Mouse (Mus musculus) C2C12 (cell line): ENCODE measurements around the gene Cacnb4. TPM values are rescaled to one million over a fixed set of nuclear protein-coding genes. Genes with fewer than 3 reads are reported as not detected.

Source experiments
- H3K27me3 ChIP-seq: one replicate; pipeline ENCODE4 v1.6.1; 2011; ENCODE audit not compliant: control insufficient read depth, insufficient read depth, insufficient read length
- H3K36me3 ChIP-seq: one replicate; pipeline ENCODE4 v1.6.1; 2011; ENCODE audit not compliant: control insufficient read depth, insufficient read depth
- H3K4me3 ChIP-seq: one replicate; pipeline ENCODE4 v1.5.1; 2011; ENCODE audit warnings: mild to moderate bottlenecking, control low read depth; ENCODE audit not compliant: poor library complexity, insufficient read depth, severe bottlenecking
- H3K79me2 ChIP-seq: one replicate; pipeline ENCODE4 v1.6.1; 2011; ENCODE audit not compliant: control insufficient read depth, insufficient read depth
- H3K79me3 ChIP-seq: one replicate; pipeline ENCODE4 v1.6.1; 2011; ENCODE audit warnings: low read depth, control low read depth
- H3ac ChIP-seq: one replicate; pipeline ENCODE3; 2011; ENCODE audit warnings: low read depth; ENCODE audit not compliant: control insufficient read depth, insufficient read length
- CEBPB ChIP-seq: IDR thresholded peaks from one replicate; pipeline ENCODE4 v1.6.1; 2011; ENCODE audit warnings: low read depth, mild to moderate bottlenecking, control low read depth, moderate library complexity
- CTCF ChIP-seq: IDR thresholded peaks from one replicate; pipeline ENCODE4 v1.5.1; 2011; ENCODE audit not compliant: control insufficient read depth, insufficient read depth, insufficient read length
- FOSL1 ChIP-seq: IDR thresholded peaks from one replicate; pipeline ENCODE4 v1.8.0; 2011; ENCODE audit warnings: mild to moderate bottlenecking, low read length; ENCODE audit not compliant: poor library complexity, insufficient read depth, severe bottlenecking
- MAX ChIP-seq: IDR thresholded peaks from one replicate; pipeline ENCODE4 v1.6.1; 2011; ENCODE audit warnings: mild to moderate bottlenecking, control low read depth
- MYOD1 ChIP-seq: IDR thresholded peaks from one replicate; pipeline ENCODE4 v1.6.1; 2011; ENCODE audit warnings: low read depth; ENCODE audit not compliant: control insufficient read depth, insufficient read length
- MYOG ChIP-seq: IDR thresholded peaks from one replicate; pipeline ENCODE4 v1.6.1; 2011; ENCODE audit not compliant: control insufficient read depth, insufficient read length; ENCODE audit errors: extremely low read depth
- USF1 ChIP-seq: IDR thresholded peaks from one replicate; pipeline ENCODE4 v1.6.1; 2011; ENCODE audit warnings: low read depth, mild to moderate bottlenecking, control low read depth, moderate library complexity
- polyA plus RNA-seq: library from polyadenylated mRNA; unstranded; fragments of >200 nt; fragmentation: generic; extraction: Trizol; gene quantifications from one replicate; pipeline ENCODE4 v1.2.1, GENCODE M21; 2012; ENCODE audit warnings: missing spikeins

The Cacnb4 gene
- polyA plus RNA-seq, 1 experiment, result 0.01 TPM

GRCm38 (mm10) chr2:52536511-52536910 lies 140.1 kb downstream of the Cacnb4 start:
- no peak overlapping the region for H3ac ChIP-seq
- no peaks in the 10 kb centered on the region for H3K79me3 ChIP-seq
- no peaks in the 10 kb centered on the region for H3K36me3 ChIP-seq
- H3K79me2 ChIP-seq, result no peaks in the 10 kb centered on the region
- TF ChIP-seq CEBPB (no peak), MYOG (no peak), MAX (no peak), CTCF (no peak), USF1 (no peak), FOSL1 (no peak), MYOD1 (no peak)
- peaks cover 3% of the 10 kb centered on the region for H3K27me3 ChIP-seq
- no peak overlapping the region for H3K4me3 ChIP-seq

- Histone ChIP-seq H3ac (no peak overlapping the region), H3K4me3 (no peak overlapping the region), H3K79me2 (no peaks in the 10 kb centered on the region), H3K27me3 (peaks cover 3% of the 10 kb centered on the region), H3K79me3 (no peaks in the 10 kb centered on the region), H3K36me3 (no peaks in the 10 kb centered on the region)
- TF ChIP-seq MYOG (no peak), CEBPB (no peak), MYOD1 (no peak), MAX (no peak), FOSL1 (no peak), USF1 (no peak), CTCF (no peak)
These were observed 142.9 kb downstream of the Cacnb4 start for GRCm38 (mm10) chr2:52533696-52534095.

DNA sequence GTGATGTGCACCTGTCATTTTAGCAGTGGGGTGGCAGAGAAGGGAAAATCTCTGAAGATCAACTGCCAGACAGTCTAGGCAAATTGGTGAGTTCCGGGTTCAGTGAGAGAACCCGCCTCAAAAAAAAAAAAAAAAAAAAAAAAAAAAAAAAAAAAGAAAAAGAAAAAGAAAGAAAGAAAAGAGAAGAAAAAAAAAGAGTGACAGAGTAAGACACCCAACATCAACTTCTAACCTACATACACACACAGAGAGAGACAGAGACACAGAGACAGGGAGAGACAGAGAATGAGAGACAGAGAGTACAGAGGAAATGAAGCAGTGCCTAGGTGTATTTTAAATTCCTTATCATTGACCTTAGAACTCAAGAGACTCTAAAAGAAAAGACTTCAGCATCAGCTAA lies 146.1 kb downstream of the Cacnb4 start:
- Histone ChIP-seq H3K79me3 (no peaks in the 10 kb centered on the region), H3K27me3 (no peaks in the 10 kb centered on the region), H3K79me2 (no peaks in the 10 kb centered on the region), H3K4me3 (no peak overlapping the region), H3K36me3 (no peaks in the 10 kb centered on the region), H3ac (no peak overlapping the region)
- TF ChIP-seq FOSL1 (no peak), MYOD1 (no peak), USF1 (no peak), MAX (no peak), CTCF (no peak), MYOG (no peak), CEBPB (no peak)

GRCm38 (mm10) chr2:52529245-52529644 lies 147.4 kb downstream of the Cacnb4 start:
- Histone ChIP-seq H3K36me3 (no peaks in the 10 kb centered on the region), H3K79me3 (no peaks in the 10 kb centered on the region), H3ac (no peak overlapping the region), H3K4me3 (no peak overlapping the region), H3K79me2 (no peaks in the 10 kb centered on the region), H3K27me3 (no peaks in the 10 kb centered on the region)
- TF ChIP-seq CEBPB (no peak), MYOD1 (no peak), MYOG (no peak), CTCF (no peak), FOSL1 (no peak), MAX (no peak), USF1 (no peak)

GRCm38 (mm10) chr2:52525876-52526592 lies 150.6 kb downstream of the Cacnb4 start:
- no peak for TF ChIP-seq MYOD1
- no peaks in the 10 kb centered on the region for H3K36me3 ChIP-seq

GRCm38 (mm10) chr2:52523056-52523715 lies 153.4 kb downstream of the Cacnb4 start:
- Histone ChIP-seq H3K79me2 (no peaks in the 10 kb centered on the region), H3K4me3 (no peak overlapping the region), H3K79me3 (no peaks in the 10 kb centered on the region), H3ac (no peak overlapping the region), H3K36me3 (no peaks in the 10 kb centered on the region), H3K27me3 (no peaks in the 10 kb centered on the region)
- TF ChIP-seq USF1 (no peak), CEBPB (no peak), MYOD1 (no peak), MYOG (no peak), CTCF (no peak), MAX (no peak), FOSL1 (no peak)

More at GRCm38 (mm10) chr2:52525876-52526592, 150.6 kb downstream of the Cacnb4 start:
- Histone ChIP-seq H3K79me3 (no peaks in the 10 kb centered on the region), H3ac (no peak overlapping the region), H3K27me3 (no peaks in the 10 kb centered on the region), H3K4me3 (no peak overlapping the region), H3K79me2 (no peaks in the 10 kb centered on the region)
